Mouse (Mus musculus) lung, embryonic 14.5 days (tissue): ENCODE data around the gene Dlgap4. TPM values are rescaled to one million over a fixed set of nuclear protein-coding genes. Genes with fewer than 3 reads are reported as not detected.

Experiments used
- ATAC-seq: fragments of 200-750 bp; cut with Nextera tagmentation; 2 replicates; pipeline ENCODE4 v1.8.0; 2017; ENCODE audit warnings: mild to moderate bottlenecking, moderate TSS enrichment, moderate library complexity; ENCODE audit not compliant: insufficient read depth
- DNase-seq: peaks from one replicate; pipeline ENCODE4 v3.0.0-alpha.2; 2015
- H3K27ac ChIP-seq: fragments of 300-500 bp; sonication (generic); 2 replicates; pipeline ENCODE4 v1.5.1; 2014; ENCODE audit warnings: low read depth, mild to moderate bottlenecking, moderate library complexity
- H3K27me3 ChIP-seq: fragments of 300-500 bp; sonication (generic); 2 replicates; pipeline ENCODE4 v1.6.1; 2014; ENCODE audit warnings: low read length, control low read depth; ENCODE audit not compliant: insufficient read depth
- H3K36me3 ChIP-seq: fragments of 300-500 bp; sonication (generic); 2 replicates; pipeline ENCODE4 v1.6.1; 2014; ENCODE audit warnings: control low read depth; ENCODE audit not compliant: insufficient read depth
- H3K4me1 ChIP-seq: fragments of 300-500 bp; sonication (generic); 2 replicates; pipeline ENCODE4 v1.6.1; 2014; ENCODE audit warnings: antibody characterized with exemption, control low read depth; ENCODE audit not compliant: insufficient read depth
- H3K4me2 ChIP-seq: fragments of 300-500 bp; sonication (generic); 2 replicates; pipeline ENCODE4 v1.6.1; 2014; ENCODE audit warnings: mild to moderate bottlenecking
- H3K4me3 ChIP-seq: fragments of 300-500 bp; sonication (generic); 2 replicates; pipeline ENCODE4 v1.5.1; 2014; ENCODE audit warnings: low read depth, low read length
- H3K9ac ChIP-seq: fragments of 300-500 bp; sonication (generic); 2 replicates; pipeline ENCODE4 v1.6.1; 2014
- H3K9me3 ChIP-seq: fragments of 300-500 bp; sonication (generic); 2 replicates; pipeline ENCODE4 v1.6.1; 2016; ENCODE audit warnings: low read depth, low read length, control low read depth
- CTCF ChIP-seq: IDR thresholded peaks from 2 replicates; pipeline ENCODE4 v1.5.1; 2016; ENCODE audit warnings: antibody characterized with exemption, low read depth
- WGBS: fragments of 180-500 bp; shearing (Covaris S2); extraction: QIAGEN DNeasy Blood & Tissue Kit; methylation state at CpG from one replicate; pipeline ENCODE4 v1.1.7; 2014; 5-methylcytosine and 5-hydroxymethylcytosine counted together
- polyA plus RNA-seq: library from polyadenylated mRNA; unstranded; fragments of >200 nt; fragmentation: Nextera tagmentation; extraction: Ambion mirVana; gene quantifications from 2 replicates; pipeline ENCODE4 v1.2.1, GENCODE M21; 2014

The Dlgap4 gene
- polyA plus RNA-seq, 1 experiment from 2014 or later: 78.7 TPM

- Histone ChIP-seq H3K4me2 (peak overlapping the region; percentile 86), H3K9me3 (no peaks in the 10 kb centered on the region), H3K27ac (peak overlapping the region; percentile 82), H3K9ac (peak overlapping the region; percentile 92), H3K27me3 (no peaks in the 10 kb centered on the region), H3K36me3 (no peaks in the 10 kb centered on the region), H3K4me1 (peaks cover 29% of the 10 kb centered on the region), H3K4me3 (peak overlapping the region; percentile 85)
- WGBS: under 1% methylated on average over 94 of the region's 114 CpGs
- peak; percentile 99 for DNase-seq
- TF ChIP-seq CTCF: peak; percentile 50
- ATAC-seq: peak; percentile 92
Observed at GRCm38 (mm10) chr2:156720675-156721553, 107.4 kb downstream of the Dlgap4 start.

GRCm38 (mm10) chr2:156721554-156722070 is 108.1 kb downstream of the Dlgap4 start:
- peak overlapping the region; percentile 85 for H3K4me3 ChIP-seq
- DNase-seq: peak; percentile 28
- H3K4me2 ChIP-seq: peak overlapping the region; percentile 86
- peak overlapping the region; percentile 92 for H3K9ac ChIP-seq
- no peaks in the 10 kb centered on the region for H3K27me3 ChIP-seq
- H3K27ac ChIP-seq: peak overlapping the region; percentile 78
- peaks cover 31% of the 10 kb centered on the region for H3K4me1 ChIP-seq
- H3K36me3 ChIP-seq: no peaks in the 10 kb centered on the region
- no peak for ATAC-seq
- no peaks in the 10 kb centered on the region for H3K9me3 ChIP-seq
- WGBS: under 1% methylated on average over 17 of the region's 17 CpGs
- TF ChIP-seq CTCF: no peak

GRCm38 (mm10) chr2:156722071-156722575 is 108.6 kb downstream of the Dlgap4 start:
- 1% methylated on average over 15 of the region's 15 CpGs for WGBS
- Histone ChIP-seq H3K4me2 (peak overlapping the region; percentile 86), H3K4me1 (peaks cover 36% of the 10 kb centered on the region), H3K27me3 (no peaks in the 10 kb centered on the region), H3K36me3 (no peaks in the 10 kb centered on the region), H3K27ac (peak overlapping the region; percentile 78), H3K9ac (peak overlapping the region; percentile 92), H3K4me3 (peak overlapping the region; percentile 85), H3K9me3 (no peaks in the 10 kb centered on the region)
- ATAC-seq (peak; percentile 5; the same call in 1 of the 2 replicates), DNase-seq (peak; percentile 80)
- no peak for TF ChIP-seq CTCF

- 53% methylated on average over 5 of the region's 5 CpGs for WGBS
- Histone ChIP-seq H3K27me3 (no peaks in the 10 kb centered on the region), H3K9me3 (no peaks in the 10 kb centered on the region), H3K27ac (no peak overlapping the region), H3K4me1 (peaks cover 35% of the 10 kb centered on the region), H3K4me3 (peak overlapping the region; percentile 85), H3K4me2 (peak overlapping the region; percentile 86), H3K36me3 (no peaks in the 10 kb centered on the region), H3K9ac (peak overlapping the region; percentile 92)
- no peak for TF ChIP-seq CTCF
- ATAC-seq (no peak), DNase-seq (no peak)
Observed at GRCm38 (mm10) chr2:156722752-156723151, 109.2 kb downstream of the Dlgap4 start.

- H3K9me3 ChIP-seq: no peaks in the 10 kb centered on the region
- no peak overlapping the region for H3K4me3 ChIP-seq
- peaks cover 25% of the 10 kb centered on the region for H3K4me1 ChIP-seq
- no peak for TF ChIP-seq CTCF
- H3K9ac ChIP-seq: no peak overlapping the region
- DNase-seq (peak; percentile 79), ATAC-seq (no peak)
- whole genome bisulfite sequencing: 57% methylated on average over 1 of the region's 1 CpGs
- peak overlapping the region; percentile 19; the same call in 1 of the 2 replicates for H3K4me2 ChIP-seq
- H3K27ac ChIP-seq: no peak overlapping the region
- H3K27me3 ChIP-seq: no peaks in the 10 kb centered on the region
- no peaks in the 10 kb centered on the region for H3K36me3 ChIP-seq
Observed at GRCm38 (mm10) chr2:156723899-156724523, 110.5 kb downstream of the Dlgap4 start.

GRCm38 (mm10) chr2:156724871-156725270 is 111.4 kb downstream of the Dlgap4 start:
- no peak for ATAC-seq
- no peak for TF ChIP-seq CTCF

GRCm38 (mm10) chr2:156726344-156726743 is 112.8 kb downstream of the Dlgap4 start:
- DNase-seq (no peak), ATAC-seq (no peak)
- H3K4me3 ChIP-seq: no peak overlapping the region
- no peaks in the 10 kb centered on the region for H3K36me3 ChIP-seq
- peaks cover 19% of the 10 kb centered on the region for H3K4me1 ChIP-seq
- no peak overlapping the region for H3K9ac ChIP-seq
- H3K27me3 ChIP-seq: no peaks in the 10 kb centered on the region
- 27% methylated on average over 7 of the region's 7 CpGs for WGBS
- no peaks in the 10 kb centered on the region for H3K9me3 ChIP-seq
- H3K27ac ChIP-seq: peak overlapping the region; percentile 5; the same call in 1 of the 2 replicates
- no peak for TF ChIP-seq CTCF
- H3K4me2 ChIP-seq: 0 out of 2 replicates have a peak overlapping the region, but pooled peaks have one; percentile 5

More at GRCm38 (mm10) chr2:156724871-156725270, 111.4 kb downstream of the Dlgap4 start:
- H3K4me3 ChIP-seq: no peak overlapping the region
- no peaks in the 10 kb centered on the region for H3K27me3 ChIP-seq
- H3K9me3 ChIP-seq: no peaks in the 10 kb centered on the region
- no peak for DNase-seq
- H3K36me3 ChIP-seq: no peaks in the 10 kb centered on the region
- no peak overlapping the region for H3K27ac ChIP-seq
- 74% methylated on average over 4 of the region's 4 CpGs for WGBS
- H3K9ac ChIP-seq: no peak overlapping the region
- H3K4me2 ChIP-seq: no peak overlapping the region
- peaks cover 22% of the 10 kb centered on the region for H3K4me1 ChIP-seq
